Mouse (Mus musculus) hindbrain, embryonic 15.5 days (tissue): ENCODE results near the gene Ubqln1. TPM values are rescaled to one million over a fixed set of nuclear protein-coding genes. Genes with fewer than 3 reads are reported as not detected.
A peak's percentile ranks its signal among the peaks of the same experiment; 100 is the strongest.

ENCODE experiments used
- ATAC-seq: fragments of 200-750 bp; cut with Nextera tagmentation; 2 replicates; pipeline ENCODE4 v1.8.0; 2017; ENCODE audit warnings: low read depth, moderate number of reproducible peaks, moderate TSS enrichment; ENCODE audit not compliant: low FRiP score
- H3K27ac ChIP-seq: fragments of 300-500 bp; sonication (generic); replicated peaks from 2 replicates; pipeline ENCODE4 v1.5.1; 2015; ENCODE audit warnings: mild to moderate bottlenecking, inconsistent platforms
- H3K27me3 ChIP-seq: fragments of 300-500 bp; sonication (generic); 2 replicates; pipeline ENCODE4 v1.6.1; 2015; ENCODE audit warnings: control low read depth, inconsistent platforms
- H3K36me3 ChIP-seq: fragments of 300-500 bp; sonication (generic); 2 replicates; pipeline ENCODE4 v1.6.1; 2015; ENCODE audit warnings: control low read depth, inconsistent platforms
- H3K4me1 ChIP-seq: fragments of 300-500 bp; sonication (generic); replicated peaks from 2 replicates; pipeline ENCODE4 v1.6.1; 2015; ENCODE audit warnings: control low read depth, inconsistent platforms
- H3K4me2 ChIP-seq: fragments of 300-500 bp; sonication (generic); 2 replicates; pipeline ENCODE4 v1.6.1; 2015; ENCODE audit warnings: moderate library complexity, mild to moderate bottlenecking, inconsistent platforms
- H3K4me3 ChIP-seq: fragments of 300-500 bp; sonication (generic); 2 replicates; pipeline ENCODE4 v1.5.1; 2015; ENCODE audit warnings: mild to moderate bottlenecking, inconsistent platforms
- H3K9ac ChIP-seq: fragments of 300-500 bp; sonication (generic); 2 replicates; pipeline ENCODE4 v1.6.1; 2015; ENCODE audit warnings: inconsistent platforms
- H3K9me3 ChIP-seq: fragments of 300-500 bp; sonication (generic); 2 replicates; pipeline ENCODE4 v1.6.1; 2016; ENCODE audit warnings: control low read depth, inconsistent platforms
- WGBS: fragments of 180-500 bp; shearing (Covaris S2); methylation state at CpG from one replicate; pipeline ENCODE4 v1.1.7; 2015; 5-methylcytosine and 5-hydroxymethylcytosine counted together
- polyA plus RNA-seq: library from polyadenylated mRNA; unstranded; fragments of >200 nt; fragmentation: Nextera tagmentation; extraction: Ambion mirVana; gene quantifications from 2 replicates; pipeline ENCODE4 v1.2.1, GENCODE M21; 2015

Ubqln1 gene
- polyA plus RNA-seq = 146 and 158 TPM in 2 replicates

DNA sequence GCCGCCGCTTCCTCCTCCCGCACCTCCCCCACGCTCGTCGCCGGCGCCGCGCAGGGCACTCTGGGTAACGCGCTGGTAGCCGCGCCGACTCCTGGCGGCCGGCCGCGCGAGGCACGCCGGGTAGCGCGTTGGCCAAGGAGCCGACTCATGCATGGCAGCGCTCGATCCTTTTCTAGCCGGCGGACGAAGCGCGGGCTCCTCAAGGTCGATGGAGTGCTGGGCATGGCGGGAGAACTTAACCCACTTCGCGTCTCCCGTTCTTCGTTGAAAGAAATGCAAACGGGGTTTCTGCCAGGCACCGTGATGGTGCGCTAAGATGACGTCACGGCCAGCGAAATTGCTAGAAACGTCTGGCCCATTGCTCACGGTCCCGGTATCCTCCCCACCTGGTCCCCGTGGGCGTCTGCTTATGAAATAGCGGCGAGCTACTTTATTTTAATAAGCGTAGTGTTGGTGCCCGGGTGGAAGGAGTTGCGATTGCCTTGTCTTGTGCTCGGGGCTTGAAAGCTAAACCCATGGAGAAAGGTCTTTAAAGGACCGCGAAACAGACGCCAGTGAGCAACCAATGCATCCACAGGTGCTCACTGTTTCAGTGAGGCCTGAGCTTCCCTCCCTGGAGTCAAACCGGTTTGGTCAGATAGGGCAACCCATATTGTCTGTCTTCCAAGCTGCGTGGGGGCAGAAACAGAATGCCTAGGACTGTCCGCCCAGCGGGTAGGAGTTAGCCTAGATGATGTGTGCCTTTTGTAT is at the start of gene Ubqln1:
Gene Ubqln1 (minus strand): TSS at position 62 of the 750 bp plus-strand sequence.
- no peaks in the 10 kb centered on the region for H3K27me3 ChIP-seq
- 3% methylated on average over 60 of the region's 62 CpGs for WGBS
- peak; percentile 95 for ATAC-seq
- peak within 1 kb of the TSS; percentile 85 for H3K4me2 ChIP-seq
- peak within 1 kb of the TSS; percentile 95 for H3K27ac ChIP-seq
- peak within 1 kb of the TSS; percentile 77 for H3K4me3 ChIP-seq
- H3K9ac ChIP-seq = peak within 1 kb of the TSS; percentile 89
- H3K36me3 ChIP-seq = no peaks in the 10 kb centered on the region
- H3K9me3 ChIP-seq = no peaks in the 10 kb centered on the region
- peaks cover 33% of the 10 kb centered on the region for H3K4me1 ChIP-seq

DNA sequence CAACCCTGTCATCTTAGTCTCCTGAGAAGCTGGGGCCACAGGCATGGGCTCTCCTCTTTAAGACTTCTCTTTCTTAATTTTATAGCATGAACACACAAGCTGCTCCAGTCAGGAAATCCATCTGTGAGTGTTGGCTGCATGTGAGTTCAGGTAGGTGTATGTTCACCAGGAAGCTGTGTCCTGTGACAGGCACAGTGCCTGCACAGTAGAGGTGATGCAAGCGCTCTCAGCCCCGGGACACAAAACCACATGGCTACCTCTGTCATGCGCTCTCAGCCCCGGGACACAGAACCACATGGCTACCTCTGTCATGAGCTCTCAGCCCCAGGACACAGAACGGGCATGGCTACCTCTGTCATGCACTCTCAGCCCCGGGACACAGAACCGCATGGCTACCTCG is 48.1 kb upstream of the Ubqln1 start:
- no peak overlapping the region for H3K9ac ChIP-seq
- H3K4me2 ChIP-seq = no peak overlapping the region
- H3K27me3 ChIP-seq = no peaks in the 10 kb centered on the region
- no peaks in the 10 kb centered on the region for H3K4me1 ChIP-seq
- no peak overlapping the region for H3K4me3 ChIP-seq
- H3K27ac ChIP-seq = no peak overlapping the region
- ATAC-seq = no peak
- WGBS = 90% methylated on average over 8 of the region's 8 CpGs
- no peaks in the 10 kb centered on the region for H3K9me3 ChIP-seq
- H3K36me3 ChIP-seq = peaks cover 14% of the 10 kb centered on the region

DNA sequence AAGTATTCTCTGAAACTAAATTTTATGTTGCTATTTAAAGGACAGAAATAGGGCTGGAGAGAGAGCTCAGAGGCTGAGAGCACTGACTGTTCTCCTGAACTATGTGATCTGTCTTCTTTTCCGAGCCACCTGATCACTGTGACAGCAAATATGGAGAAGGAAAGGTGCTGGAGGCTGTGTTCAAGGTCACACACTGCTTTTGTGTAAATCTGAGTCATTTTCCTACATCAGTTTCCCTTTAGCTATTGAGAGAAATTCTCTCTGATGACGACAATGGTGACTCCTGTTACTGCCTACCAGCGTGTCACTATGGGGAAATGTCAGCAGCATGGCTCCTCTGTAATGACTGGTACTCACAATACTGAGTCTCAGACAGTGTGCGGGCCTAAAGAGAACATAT is 46.2 kb upstream of the Ubqln1 start:
- no peak overlapping the region for H3K27ac ChIP-seq
- 88% methylated on average over 4 of the region's 4 CpGs for WGBS
- peaks cover 14% of the 10 kb centered on the region for H3K36me3 ChIP-seq
- H3K27me3 ChIP-seq = no peaks in the 10 kb centered on the region
- H3K4me3 ChIP-seq = no peak overlapping the region
- H3K9ac ChIP-seq = no peak overlapping the region
- ATAC-seq = no peak
- H3K9me3 ChIP-seq = no peaks in the 10 kb centered on the region
- H3K4me2 ChIP-seq = no peak overlapping the region
- no peaks in the 10 kb centered on the region for H3K4me1 ChIP-seq

DNA sequence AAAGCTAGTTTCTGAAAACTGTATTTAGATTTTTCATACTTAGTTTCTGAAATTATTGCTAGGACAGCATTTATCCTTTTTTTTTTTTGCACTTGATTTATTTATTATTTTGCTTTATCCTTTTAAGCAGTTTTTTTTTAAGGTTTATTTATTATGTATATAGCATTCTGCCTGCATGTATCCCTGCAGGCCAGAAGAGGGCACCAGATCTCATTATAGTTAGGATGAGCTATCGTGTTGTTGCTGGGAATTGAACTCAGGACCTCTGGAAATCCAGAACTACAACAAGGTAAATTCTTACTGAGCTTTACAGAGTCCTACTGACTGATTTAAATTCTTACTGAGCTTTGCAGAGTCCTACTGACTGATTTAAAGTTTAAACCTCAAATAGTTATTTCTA is 37.8 kb upstream of the Ubqln1 start:
- Histone ChIP-seq H3K27ac (no peak overlapping the region), H3K9me3 (no peaks in the 10 kb centered on the region), H3K4me3 (no peak overlapping the region), H3K36me3 (peaks cover 28% of the 10 kb centered on the region), H3K27me3 (no peaks in the 10 kb centered on the region), H3K4me2 (no peak overlapping the region), H3K9ac (no peak overlapping the region), H3K4me1 (no peaks in the 10 kb centered on the region)
- no peak for ATAC-seq
- 90% methylated on average over 1 of the region's 1 CpGs for WGBS

DNA sequence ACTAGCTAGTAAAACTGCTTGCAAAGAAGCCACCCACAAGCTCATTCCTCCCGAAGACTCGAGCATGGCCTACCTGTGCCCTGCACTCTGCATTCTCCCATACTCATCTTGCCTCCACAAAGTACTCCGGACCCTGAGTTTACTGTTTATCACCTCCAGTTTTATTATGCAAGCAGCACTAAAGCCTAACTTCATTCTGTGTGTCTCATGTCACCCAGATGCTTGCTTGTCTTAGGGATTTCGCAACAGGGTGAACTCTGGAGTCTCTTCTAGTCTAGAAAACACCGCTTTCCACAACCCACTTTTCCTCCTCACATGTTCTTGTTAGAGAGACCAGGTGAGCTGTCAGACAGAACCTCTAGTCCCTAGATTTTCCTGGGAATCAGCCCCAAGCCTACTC is 33.5 kb upstream of the Ubqln1 start:
- Histone ChIP-seq H3K9ac (no peak overlapping the region), H3K4me3 (no peak overlapping the region), H3K4me1 (no peaks in the 10 kb centered on the region), H3K27me3 (no peaks in the 10 kb centered on the region), H3K36me3 (peaks cover 24% of the 10 kb centered on the region), H3K9me3 (no peaks in the 10 kb centered on the region), H3K4me2 (no peak overlapping the region), H3K27ac (no peak overlapping the region)
- 93% methylated on average over 5 of the region's 5 CpGs for WGBS
- ATAC-seq = no peak

DNA sequence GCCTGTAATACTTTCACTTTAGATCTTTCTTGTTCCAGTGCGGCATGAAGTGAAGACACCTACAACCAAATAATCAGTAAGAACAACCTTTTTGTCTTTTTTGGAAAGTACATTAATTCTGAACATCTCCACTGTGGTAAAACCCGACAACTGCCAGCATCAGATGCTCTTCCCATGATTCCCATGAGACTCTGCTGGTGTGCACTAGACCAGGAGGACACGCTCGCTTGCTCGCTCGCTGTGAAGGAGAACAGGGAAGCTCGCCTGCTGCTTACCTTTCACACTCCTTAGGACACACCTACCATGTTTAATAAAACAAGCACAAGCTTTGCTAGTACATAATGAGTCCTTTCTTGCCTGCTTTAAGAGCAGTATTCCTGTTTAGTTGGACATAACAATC is 21.1 kb upstream of the Ubqln1 start:
- no peak overlapping the region for H3K4me3 ChIP-seq
- H3K4me2 ChIP-seq = no peak overlapping the region
- WGBS = 80% methylated on average over 7 of the region's 7 CpGs
- H3K36me3 ChIP-seq = peaks cover 19% of the 10 kb centered on the region; the same call in 1 of the 2 replicates
- no peak for ATAC-seq
- H3K27ac ChIP-seq = no peak overlapping the region
- H3K4me1 ChIP-seq = no peaks in the 10 kb centered on the region
- H3K9ac ChIP-seq = no peak overlapping the region
- no peaks in the 10 kb centered on the region for H3K27me3 ChIP-seq
- no peaks in the 10 kb centered on the region for H3K9me3 ChIP-seq

DNA sequence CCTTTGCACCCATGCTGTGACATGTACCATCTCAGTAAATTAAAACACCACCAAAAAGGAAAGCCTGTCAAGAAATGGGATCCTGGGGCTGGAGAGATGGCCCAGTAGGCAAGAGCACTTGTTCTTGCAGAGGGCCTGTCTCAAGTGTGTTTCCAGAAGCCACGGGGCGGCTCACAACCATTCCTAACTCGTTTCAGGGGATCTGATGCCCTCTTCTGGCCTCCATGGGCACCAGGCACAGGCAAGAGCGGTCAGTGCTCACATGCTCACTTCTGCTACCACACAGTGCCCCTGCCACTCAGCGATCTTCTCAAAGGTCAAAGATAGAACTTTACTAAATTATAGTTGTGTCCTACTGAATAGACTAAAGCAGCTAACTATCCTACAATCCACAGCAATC is 17.2 kb upstream of the Ubqln1 start:
- Histone ChIP-seq H3K9me3 (no peaks in the 10 kb centered on the region), H3K27ac (no peak overlapping the region), H3K27me3 (no peaks in the 10 kb centered on the region), H3K4me3 (no peak overlapping the region), H3K9ac (no peak overlapping the region), H3K36me3 (0 out of 2 replicates have a peak, but pooled peaks cover 11% of the 10 kb centered on the region), H3K4me1 (no peaks in the 10 kb centered on the region), H3K4me2 (no peak overlapping the region)
- 53% methylated on average over 5 of the region's 5 CpGs for WGBS
- no peak for ATAC-seq

DNA sequence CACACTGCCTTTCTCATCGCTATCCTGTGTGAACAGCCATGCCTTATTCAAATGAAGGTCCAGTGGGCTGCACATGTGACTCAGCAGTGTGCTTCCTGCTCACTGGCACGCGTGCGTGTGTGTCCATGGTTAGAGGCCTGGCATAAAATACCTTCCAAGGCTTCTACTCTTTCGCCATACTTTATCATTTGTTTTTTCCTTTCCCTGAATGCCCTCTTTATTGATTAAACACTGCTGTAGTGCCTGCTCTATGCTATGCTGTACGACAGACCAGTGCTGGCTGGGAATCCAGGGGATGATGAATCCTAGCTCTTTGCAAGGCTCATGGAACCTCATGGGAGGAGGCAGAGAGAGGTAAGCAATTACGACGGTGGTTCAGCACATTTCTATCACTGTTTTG is 16.6 kb upstream of the Ubqln1 start:
- Histone ChIP-seq H3K4me3 (no peak overlapping the region), H3K9me3 (no peaks in the 10 kb centered on the region), H3K4me2 (no peak overlapping the region), H3K4me1 (no peaks in the 10 kb centered on the region), H3K27ac (no peak overlapping the region), H3K27me3 (no peaks in the 10 kb centered on the region), H3K9ac (no peak overlapping the region), H3K36me3 (0 out of 2 replicates have a peak, but pooled peaks cover 8% of the 10 kb centered on the region)
- ATAC-seq = no peak
- WGBS = 90% methylated on average over 8 of the region's 8 CpGs

DNA sequence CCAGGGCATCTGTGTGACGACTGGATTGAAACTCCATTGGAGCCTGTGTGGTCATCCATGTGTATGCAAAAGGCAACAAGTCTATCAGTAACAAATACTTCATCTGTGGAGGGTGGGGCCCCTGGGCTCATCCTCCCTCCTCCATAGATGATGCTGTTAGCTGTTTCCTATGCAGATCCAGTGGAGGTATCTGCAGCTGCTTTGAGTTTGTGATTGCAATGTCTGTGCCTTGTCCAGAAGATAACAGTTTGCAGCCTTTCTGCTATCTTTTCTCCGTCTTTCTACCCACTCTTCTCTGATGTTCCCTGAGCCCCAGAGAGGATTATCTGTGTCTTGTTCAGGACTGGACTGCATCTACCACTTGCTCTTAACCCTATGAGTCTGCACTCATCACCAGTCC is 13.2 kb upstream of the Ubqln1 start:
- H3K9ac ChIP-seq = no peak overlapping the region
- no peaks in the 10 kb centered on the region for H3K27me3 ChIP-seq
- no peak overlapping the region for H3K4me3 ChIP-seq
- H3K36me3 ChIP-seq = no peaks in the 10 kb centered on the region
- H3K27ac ChIP-seq = no peak overlapping the region
- H3K9me3 ChIP-seq = no peaks in the 10 kb centered on the region
- no peak overlapping the region for H3K4me2 ChIP-seq
- H3K4me1 ChIP-seq = no peaks in the 10 kb centered on the region
- 93% methylated on average over 2 of the region's 2 CpGs for WGBS
- no peak for ATAC-seq

DNA sequence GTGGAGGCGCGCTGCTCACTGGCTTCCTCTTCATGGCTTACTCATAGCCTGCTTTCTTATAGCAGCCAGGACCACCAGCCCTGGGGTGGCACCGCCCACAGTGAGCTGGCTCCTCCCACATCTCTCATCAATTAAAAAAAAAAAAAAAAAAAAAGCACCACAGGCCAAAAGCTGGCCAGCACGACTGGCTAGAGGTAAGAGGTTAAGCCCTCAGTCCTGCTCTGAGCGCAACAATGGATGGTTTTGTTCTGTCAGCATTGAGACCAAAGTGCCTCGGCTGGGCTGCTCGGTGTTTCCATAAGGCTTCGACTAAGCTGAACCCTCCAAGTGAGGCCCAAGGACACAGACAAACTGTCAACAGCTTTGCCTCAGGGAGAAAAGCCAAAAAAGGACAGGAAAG is 10.2 kb upstream of the Ubqln1 start:
- ATAC-seq = no peak
- 65% methylated on average over 8 of the region's 8 CpGs for WGBS

DNA sequence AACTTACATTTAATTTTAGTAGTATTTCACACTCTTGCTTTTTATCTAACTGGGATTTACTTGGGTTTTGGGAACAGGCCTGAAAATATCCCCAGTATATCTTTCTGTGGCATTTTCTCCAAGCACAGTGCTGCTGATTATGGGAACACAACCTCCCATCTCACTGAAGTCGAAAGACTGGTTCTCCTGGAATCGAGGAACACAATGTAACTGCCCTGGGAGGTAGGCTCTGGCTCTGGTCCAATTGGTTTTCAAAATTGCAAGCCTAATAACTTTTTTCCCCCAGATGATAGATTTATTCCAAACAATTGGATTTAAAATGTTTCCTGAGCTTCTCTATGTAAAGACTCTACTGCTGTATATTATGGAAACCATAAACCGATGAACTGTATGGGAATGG is 4.8 kb upstream of the Ubqln1 start:
- WGBS = 87% methylated on average over 3 of the region's 3 CpGs
- no peak for ATAC-seq

More for the DNA sequence above, 10.2 kb upstream of the Ubqln1 start:
- Histone ChIP-seq H3K9ac (no peak overlapping the region), H3K9me3 (no peaks in the 10 kb centered on the region), H3K27ac (no peak overlapping the region), H3K4me1 (no peaks in the 10 kb centered on the region), H3K4me3 (no peak overlapping the region), H3K27me3 (no peaks in the 10 kb centered on the region), H3K36me3 (no peaks in the 10 kb centered on the region), H3K4me2 (no peak overlapping the region)

DNA sequence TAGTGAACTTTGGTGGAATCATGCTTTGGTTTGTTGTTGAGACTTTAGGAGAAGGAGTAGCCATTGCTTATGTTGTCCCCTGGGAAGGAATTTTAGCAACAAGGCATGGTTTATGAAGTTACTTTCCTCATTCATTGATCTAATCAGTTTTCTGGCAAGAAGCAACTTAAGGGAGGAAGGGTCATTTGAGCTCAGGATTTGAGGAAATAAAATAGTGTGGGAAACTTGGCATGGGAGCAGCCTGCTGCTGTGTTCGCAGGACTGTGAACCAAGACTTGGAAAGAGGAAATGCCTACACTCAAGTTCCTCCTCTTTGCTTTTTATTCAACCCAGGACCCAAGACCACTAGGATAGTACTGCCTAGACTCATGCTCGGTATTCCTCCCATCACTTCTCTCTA is 2.1 kb upstream of the Ubqln1 start:
- H3K4me1 ChIP-seq = peaks cover 25% of the 10 kb centered on the region
- 94% methylated on average over 2 of the region's 2 CpGs for WGBS
- H3K36me3 ChIP-seq = no peaks in the 10 kb centered on the region
- no peak overlapping the region for H3K9ac ChIP-seq
- no peak overlapping the region for H3K4me2 ChIP-seq
- ATAC-seq = no peak
- no peaks in the 10 kb centered on the region for H3K9me3 ChIP-seq
- no peak overlapping the region for H3K4me3 ChIP-seq
- no peak overlapping the region for H3K27ac ChIP-seq
- no peaks in the 10 kb centered on the region for H3K27me3 ChIP-seq

More for the DNA sequence above, 4.8 kb upstream of the Ubqln1 start:
- H3K27me3 ChIP-seq = no peaks in the 10 kb centered on the region
- H3K9me3 ChIP-seq = no peaks in the 10 kb centered on the region
- no peak overlapping the region for H3K4me2 ChIP-seq
- H3K36me3 ChIP-seq = no peaks in the 10 kb centered on the region
- peaks cover 6% of the 10 kb centered on the region for H3K4me1 ChIP-seq
- H3K4me3 ChIP-seq = no peak overlapping the region
- no peak overlapping the region for H3K27ac ChIP-seq
- H3K9ac ChIP-seq = no peak overlapping the region

DNA sequence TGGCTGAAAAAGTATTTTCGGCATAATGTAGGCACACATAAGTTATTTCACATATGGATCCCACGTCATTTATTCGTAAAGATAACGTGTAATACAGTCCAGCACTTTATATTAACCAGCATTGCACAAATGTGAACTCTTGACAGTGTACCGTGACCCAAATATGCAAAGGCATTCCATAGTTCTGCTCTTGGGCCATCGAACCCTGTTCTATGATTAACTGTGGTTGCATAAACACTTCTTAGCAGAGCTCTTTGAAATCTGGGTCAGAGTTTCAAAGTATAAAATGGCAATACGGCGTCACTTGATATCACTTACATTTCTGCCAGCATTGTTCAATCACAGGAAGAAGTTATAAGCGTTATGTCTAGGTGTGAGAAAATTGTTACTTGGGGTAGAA is 942 bp upstream of the Ubqln1 start:
- no peaks in the 10 kb centered on the region for H3K27me3 ChIP-seq
- H3K4me3 ChIP-seq = peak overlapping the region; percentile 77
- WGBS = 89% methylated on average over 9 of the region's 9 CpGs
- ATAC-seq = no peak; the same call in 1 of the 2 replicates
- peak overlapping the region; percentile 89 for H3K9ac ChIP-seq
- H3K4me2 ChIP-seq = peak overlapping the region; percentile 85
- H3K36me3 ChIP-seq = no peaks in the 10 kb centered on the region
- no peaks in the 10 kb centered on the region for H3K9me3 ChIP-seq
- peak overlapping the region; percentile 95 for H3K27ac ChIP-seq
- H3K4me1 ChIP-seq = peaks cover 33% of the 10 kb centered on the region
